Mouse (Mus musculus) common myeloid progenitor, adult 5-6 weeks (primary cell): ENCODE measurements at regions not wholly inside any gene's neighbourhood (a gene's known extent, or its start where the extent isn't known, plus 50 kb on each side); places are given as distances from the start of the nearest gene placed in this dataset.

ENCODE experiments used
- ATAC-seq: replicated peaks from 2 replicates; pipeline ENCODE4 v1.8.0; 2016; ENCODE audit warnings: low read depth, mild to moderate bottlenecking, moderate TSS enrichment, inconsistent platforms; ENCODE audit not compliant: poor library complexity, severe bottlenecking

GRCm38 (mm10) chr2:11416122-11416521 lies 137.8 kb downstream of the Pfkfb3 start:
- ATAC-seq = no peak

GRCm38 (mm10) chr2:11412521-11412920 lies 141.4 kb downstream of the Pfkfb3 start:
- ATAC-seq = no peak

GRCm38 (mm10) chr2:11408497-11408896 lies 145.4 kb downstream of the Pfkfb3 start:
- ATAC-seq = no peak

DNA sequence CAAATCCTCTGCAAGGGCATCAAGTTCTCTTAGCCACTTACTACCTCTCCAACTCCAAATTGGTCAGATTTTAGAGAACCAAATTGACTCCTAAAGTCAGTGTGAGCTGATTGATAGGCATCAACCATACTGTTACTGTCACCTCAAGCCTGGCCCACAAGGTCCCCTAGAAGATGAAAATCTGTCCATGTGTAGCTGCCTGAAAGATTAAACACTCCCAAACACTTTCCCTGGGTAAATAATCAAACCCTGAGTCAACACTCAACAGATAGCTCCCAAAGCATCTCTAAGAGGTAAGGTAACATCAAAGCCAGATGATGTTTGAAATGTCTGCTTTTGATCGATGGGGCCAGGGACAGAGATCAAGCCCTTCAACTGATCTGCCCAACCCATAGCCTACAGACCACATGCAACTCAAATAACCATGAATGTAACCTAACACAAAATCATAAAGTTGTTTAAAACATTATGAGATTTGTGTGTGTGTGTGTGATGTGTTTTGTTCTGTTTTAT lies 147.7 kb downstream of the Pfkfb3 start:
- no peak for ATAC-seq

DNA sequence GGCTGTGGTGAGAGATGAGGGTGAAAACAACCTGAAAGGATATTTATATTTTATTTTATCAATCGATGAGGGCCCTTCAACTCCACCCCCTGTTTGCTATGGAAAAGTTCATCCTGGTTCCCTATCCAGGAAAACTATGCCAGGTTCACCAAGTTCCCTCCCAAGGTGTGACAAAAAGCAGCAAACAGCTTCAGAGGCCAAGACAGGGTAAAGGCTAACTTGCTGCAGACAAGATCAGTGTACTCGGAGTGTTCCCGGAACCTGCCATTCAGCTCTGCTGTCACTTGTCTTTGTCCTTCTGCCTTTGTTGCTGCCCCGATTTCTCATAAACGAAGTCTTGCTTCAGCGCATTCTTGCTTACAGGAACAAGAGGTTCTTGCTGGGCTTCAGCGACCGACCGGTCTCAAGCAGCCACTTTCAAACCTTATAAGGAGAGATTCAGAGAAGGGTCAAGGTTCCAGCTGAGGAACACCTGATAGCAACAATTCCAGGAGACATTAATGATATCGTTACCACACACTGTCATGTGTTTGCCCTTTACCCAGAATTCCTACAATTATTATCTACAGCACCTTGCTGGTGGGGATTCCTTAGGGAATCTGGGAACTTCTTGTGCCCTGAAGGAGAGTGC lies 151.5 kb downstream of the Pfkfb3 start:
- no peak for ATAC-seq

- ATAC-seq = no peak
Observed at GRCm38 (mm10) chr2:11399411-11399810, 154.5 kb downstream of the Pfkfb3 start.

GRCm38 (mm10) chr2:11398949-11399348 lies 154.9 kb downstream of the Pfkfb3 start:
- ATAC-seq = no peak

- ATAC-seq = peak; percentile 42
Observed at GRCm38 (mm10) chr2:11398391-11398790, 155.5 kb downstream of the Pfkfb3 start.

DNA sequence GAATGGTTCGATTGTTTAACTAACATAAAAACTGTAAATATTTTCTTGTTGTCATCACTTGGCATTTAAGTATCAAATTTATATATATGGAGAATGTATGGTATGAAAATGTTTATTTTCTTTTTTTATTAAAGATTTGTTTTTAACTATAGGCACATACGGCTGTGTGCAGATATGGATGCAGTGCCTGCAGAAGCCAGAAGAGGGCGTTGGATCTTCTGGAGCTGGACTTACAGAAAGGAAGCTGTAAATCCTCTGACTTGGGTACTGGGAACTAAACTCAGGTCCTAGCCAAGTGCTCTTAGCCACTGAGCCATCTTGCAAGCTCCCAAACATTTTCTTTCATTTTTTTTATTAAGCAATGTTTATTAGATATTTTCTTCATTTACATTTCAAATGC lies 157.0 kb downstream of the Pfkfb3 start:
- no peak for ATAC-seq

GRCm38 (mm10) chr2:11394675-11395349 lies 159.1 kb downstream of the Pfkfb3 start:
- ATAC-seq = peak; percentile 76

- ATAC-seq = no peak
Observed at GRCm38 (mm10) chr2:11391725-11392124, 162.2 kb downstream of the Pfkfb3 start.

DNA sequence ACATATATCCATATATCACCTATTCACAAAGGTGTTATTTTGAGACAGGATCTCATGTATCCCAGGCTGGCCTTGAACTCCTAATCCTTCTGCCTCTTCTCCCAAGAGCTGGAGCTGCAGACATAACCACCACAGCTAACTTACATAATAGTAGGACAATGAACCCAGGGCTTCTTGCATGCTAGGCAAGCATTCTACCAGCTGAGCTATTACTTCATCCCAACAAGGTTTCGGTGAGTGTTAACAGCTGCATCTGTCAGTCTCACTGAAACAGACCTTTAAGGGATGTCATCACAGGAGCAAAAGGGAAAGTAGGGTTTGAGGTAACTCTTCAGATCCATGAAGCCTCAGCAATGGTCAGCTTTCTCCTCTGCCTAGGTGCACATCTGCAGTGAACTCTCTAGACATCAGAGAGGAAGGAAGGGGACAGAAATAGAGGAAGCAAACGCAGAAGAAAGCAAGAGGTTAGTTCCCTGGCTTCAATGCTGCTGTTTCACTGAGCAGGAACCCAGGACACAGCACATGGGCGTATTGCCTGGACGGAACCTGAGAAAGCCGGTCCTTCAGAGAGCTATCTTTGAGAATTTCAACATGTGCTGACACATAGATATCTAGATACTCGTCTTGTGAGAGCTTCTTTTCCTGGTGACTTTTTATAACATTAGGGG lies 163.1 kb downstream of the Pfkfb3 start:
- peak; percentile 68 for ATAC-seq

- ATAC-seq = no peak
Observed at GRCm38 (mm10) chr2:11387623-11388022, 166.3 kb downstream of the Pfkfb3 start.

DNA sequence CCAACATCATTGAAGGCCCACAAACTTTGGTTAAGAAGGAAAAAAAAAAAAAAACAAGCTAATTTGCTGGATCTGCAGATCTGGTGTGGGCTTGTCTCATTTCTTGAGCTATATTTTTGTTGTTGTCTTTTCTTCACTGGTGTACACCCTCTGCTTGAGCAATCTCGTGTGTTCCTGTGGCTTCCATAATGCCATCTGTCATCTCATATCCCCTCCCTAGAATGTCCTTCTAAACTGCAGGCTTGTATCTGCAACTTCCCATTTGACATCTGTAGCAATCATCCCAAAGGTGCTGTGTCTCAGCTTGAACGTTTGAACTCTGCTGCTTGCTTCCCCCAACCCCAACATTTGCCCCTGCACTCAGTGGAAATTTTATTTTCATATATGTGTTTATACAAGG lies 170.1 kb downstream of the Pfkfb3 start:
- peak; percentile 73 for ATAC-seq

DNA sequence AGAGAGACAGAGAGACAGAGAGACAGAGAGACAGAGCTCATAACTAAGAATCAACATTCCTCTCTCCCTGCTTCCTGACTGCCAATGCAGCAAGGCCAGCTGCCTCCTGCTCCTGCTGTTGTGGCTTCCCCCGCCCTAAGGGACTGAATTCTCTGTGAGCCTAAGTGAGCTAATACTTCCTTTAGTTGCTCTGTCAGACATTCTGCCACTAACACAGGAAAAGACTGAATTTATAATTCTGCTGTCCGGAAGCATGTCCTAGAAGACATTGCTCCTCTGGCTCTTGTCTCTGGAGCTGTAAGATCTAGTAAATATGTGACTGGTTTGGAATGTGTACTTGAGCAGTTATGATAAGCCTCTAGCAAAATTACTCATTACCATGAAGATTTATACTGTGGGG lies 176.7 kb downstream of the Pfkfb3 start:
- peak; percentile 39 for ATAC-seq

- ATAC-seq = no peak
Observed at GRCm38 (mm10) chr2:11375726-11376454, 178.0 kb downstream of the Pfkfb3 start.

GRCm38 (mm10) chr2:11375092-11375491 lies 178.8 kb downstream of the Pfkfb3 start:
- ATAC-seq = peak; percentile 99

DNA sequence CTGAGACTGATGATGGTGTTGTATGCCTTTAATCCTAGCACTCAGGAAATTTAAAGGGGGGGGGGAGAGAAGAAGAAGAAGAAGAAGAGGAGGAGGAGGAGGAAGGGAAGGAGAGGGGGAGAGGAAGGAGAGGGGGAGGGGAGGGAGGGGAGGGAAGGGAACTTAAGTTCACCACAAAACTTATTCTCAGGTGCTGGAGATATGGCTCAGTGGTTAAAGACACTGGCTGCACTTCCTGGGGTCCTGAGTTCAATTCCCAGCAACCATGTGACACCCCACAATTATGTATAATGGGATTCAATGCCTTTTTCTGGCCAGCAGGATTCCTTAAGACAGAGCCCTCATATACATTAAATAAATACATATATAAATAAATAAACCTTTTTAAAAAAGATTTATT lies 183.6 kb downstream of the Pfkfb3 start:
- no peak for ATAC-seq

- ATAC-seq = peak; percentile 62
Observed at GRCm38 (mm10) chr2:11367319-11367718, 186.6 kb downstream of the Pfkfb3 start.

DNA sequence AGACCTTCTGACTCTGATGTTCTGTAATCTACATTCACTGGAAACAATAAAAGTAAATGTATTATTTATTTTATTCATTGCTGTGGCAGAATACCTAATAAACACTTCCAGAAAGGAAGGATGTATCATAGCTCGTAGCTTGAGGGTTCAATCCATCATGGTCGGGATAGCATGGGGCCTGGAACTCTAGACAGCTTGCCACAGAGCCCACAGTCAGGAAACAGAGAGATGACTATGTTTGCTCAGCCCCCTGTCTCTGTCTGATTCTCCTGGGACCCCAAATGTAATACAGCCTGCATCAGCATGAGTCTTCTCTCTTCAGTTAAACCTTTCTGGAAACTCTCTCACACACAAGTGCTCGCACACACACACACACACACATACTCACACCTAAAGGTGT lies 188.1 kb downstream of the Pfkfb3 start:
- ATAC-seq = no peak

DNA sequence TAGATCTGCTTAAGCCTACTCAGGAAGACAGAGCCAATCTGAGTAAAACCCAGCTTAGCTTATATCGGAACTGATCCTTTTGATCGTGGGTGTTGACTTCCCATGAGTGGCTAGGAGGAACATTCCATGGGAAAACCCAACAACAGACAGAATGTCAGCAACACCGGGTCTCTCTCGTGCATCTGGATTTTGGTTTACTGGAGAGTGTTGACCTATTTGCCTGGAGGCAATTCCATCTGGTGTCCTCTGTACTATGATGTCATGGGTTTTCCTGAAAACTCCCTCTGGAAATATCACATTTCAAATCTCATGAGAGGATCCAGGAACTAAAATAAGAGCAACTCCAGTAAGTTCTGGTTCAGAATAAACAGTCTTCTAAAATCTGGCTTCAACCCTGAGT lies 188.5 kb downstream of the Pfkfb3 start:
- ATAC-seq = no peak
